Mouse (Mus musculus) erythroblast, embryonic 14.5 days (primary cell): ENCODE data around the gene Igf2bp2.

Experiments
- GATA1 ChIP-seq: IDR thresholded peaks from 2 replicates; pipeline ENCODE4 v1.6.1; 2012; ENCODE audit warnings: low read length, inconsistent platforms, mixed read lengths
- TAL1 ChIP-seq: IDR thresholded peaks from 3 replicates; pipeline ENCODE4 v1.6.1; 2012; ENCODE audit warnings: low read length, inconsistent platforms, mixed read lengths

DNA sequence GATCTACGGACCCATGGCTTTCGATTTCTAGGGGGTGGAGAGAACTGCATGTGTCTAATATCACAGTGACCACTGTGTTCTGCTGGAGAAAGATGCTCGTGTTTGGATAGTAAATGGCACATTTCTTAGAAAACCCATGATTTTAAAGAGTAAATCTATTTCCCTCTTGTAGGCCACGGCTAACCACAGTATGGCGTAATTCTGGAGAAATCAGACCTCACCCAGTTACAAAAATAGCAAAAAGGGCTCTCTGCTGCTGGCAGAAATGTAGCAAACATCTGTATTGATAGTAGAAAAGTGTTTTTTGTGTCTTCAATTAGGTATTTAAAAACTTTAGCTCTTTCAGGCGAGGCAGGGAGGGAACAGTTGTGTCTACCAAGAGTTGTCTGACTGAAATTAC, 18.6 kb downstream of the Igf2bp2 start:
- TF ChIP-seq GATA1 (no peak), TAL1 (no peak)
